Mouse (Mus musculus) olfactory bulb, adult 2 months (tissue): ENCODE measurements around the gene Mlxip. TPM values are rescaled to one million over a fixed set of nuclear protein-coding genes. Genes with fewer than 3 reads are reported as not detected.

ENCODE experiments used
- H3K27ac ChIP-seq: fragments of 200-500 bp; 2 replicates; pipeline ENCODE4 v1.5.1; 2012; ENCODE audit warnings: low read depth, low read length; ENCODE audit not compliant: insufficient read depth
- H3K4me1 ChIP-seq: fragments of 200-500 bp; 2 replicates; pipeline ENCODE4 v1.6.1; 2012; ENCODE audit warnings: low read length; ENCODE audit not compliant: control insufficient read depth, insufficient read depth
- H3K4me3 ChIP-seq: fragments of 200-500 bp; 2 replicates; pipeline ENCODE4 v1.5.1; 2012; ENCODE audit warnings: mild to moderate bottlenecking, low read depth, low read length, moderate library complexity; ENCODE audit not compliant: insufficient read depth
- CTCF ChIP-seq: fragments of 200-500 bp; IDR thresholded peaks from 2 replicates; pipeline ENCODE4 v1.5.1; 2012; ENCODE audit warnings: low read depth, mild to moderate bottlenecking, low read length, moderate library complexity; ENCODE audit not compliant: insufficient read depth
- POLR2A ChIP-seq: fragments of 200-500 bp; IDR thresholded peaks from 2 replicates; pipeline ENCODE4 v1.6.1; 2012; ENCODE audit warnings: mild to moderate bottlenecking, low read depth, low read length, moderate library complexity; ENCODE audit not compliant: insufficient read depth
- WGBS: fragments of 180-500 bp; shearing (Covaris S2); methylation state at CpG from one replicate; pipeline ENCODE4 v1.1.7; 2018; 5-methylcytosine and 5-hydroxymethylcytosine counted together
- polyA plus RNA-seq: library from polyadenylated mRNA; stranded (reverse); fragments of >200 nt; gene quantifications from 2 replicates; pipeline ENCODE4 v1.2.4, GENCODE M21; 2012; ENCODE audit warnings: low replicate concordance; ENCODE audit not compliant: missing spikeins, insufficient read depth, insufficient read length

Mlxip gene
- polyA plus RNA-seq, 1 experiment: not detected

DNA sequence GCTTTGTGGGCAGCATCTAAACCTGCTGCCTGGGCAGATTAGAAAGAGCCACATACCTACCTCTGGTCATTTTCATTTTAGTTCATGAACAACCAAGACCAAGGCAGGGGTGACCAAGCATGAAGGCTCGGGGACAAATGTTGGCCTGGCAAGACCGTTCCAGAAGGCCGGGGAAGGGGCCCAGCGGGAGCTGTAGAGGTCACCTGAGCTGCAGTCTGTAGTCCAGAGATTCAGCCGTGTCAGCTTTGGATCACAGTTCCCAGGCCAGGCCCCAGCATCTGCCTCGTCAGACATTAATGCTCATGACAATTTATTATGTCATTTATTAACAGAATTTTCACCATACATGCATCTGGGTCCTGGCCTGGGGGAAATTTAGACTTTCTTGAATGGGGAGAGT, 35.2 kb upstream of the Mlxip start:
- Histone ChIP-seq H3K27ac (no peak overlapping the region), H3K4me3 (no peak overlapping the region), H3K4me1 (peaks cover 7% of the 10 kb centered on the region)
- TF ChIP-seq CTCF: no peak
- TF ChIP-seq POLR2A: no peak
- 88% methylated on average over 6 of the region's 6 CpGs for WGBS

DNA sequence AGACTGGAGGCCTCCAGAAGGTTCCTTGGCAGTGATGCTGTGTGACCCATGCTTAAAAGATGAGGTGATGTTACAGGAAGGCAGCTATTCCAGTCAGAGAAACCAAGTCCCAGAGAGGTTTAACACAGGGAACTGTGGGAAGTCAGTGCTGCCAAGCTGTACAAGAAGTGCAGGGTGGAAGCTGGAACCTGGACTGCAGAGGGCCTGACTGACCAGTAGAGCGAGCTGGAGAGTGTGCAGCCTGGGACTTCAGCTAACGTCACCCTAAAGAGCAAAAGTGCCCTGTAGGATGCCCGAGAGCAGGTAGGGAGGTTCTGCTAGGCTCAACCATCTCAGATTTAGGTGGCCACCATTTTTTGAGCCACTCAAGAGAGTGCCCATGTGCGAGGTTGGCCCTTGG, 31.7 kb upstream of the Mlxip start:
- 86% methylated on average over 4 of the region's 4 CpGs for WGBS
- no peak for TF ChIP-seq POLR2A
- TF ChIP-seq CTCF: no peak
- no peak overlapping the region for H3K27ac ChIP-seq
- no peak overlapping the region for H3K4me3 ChIP-seq
- peaks cover 11% of the 10 kb centered on the region for H3K4me1 ChIP-seq

DNA sequence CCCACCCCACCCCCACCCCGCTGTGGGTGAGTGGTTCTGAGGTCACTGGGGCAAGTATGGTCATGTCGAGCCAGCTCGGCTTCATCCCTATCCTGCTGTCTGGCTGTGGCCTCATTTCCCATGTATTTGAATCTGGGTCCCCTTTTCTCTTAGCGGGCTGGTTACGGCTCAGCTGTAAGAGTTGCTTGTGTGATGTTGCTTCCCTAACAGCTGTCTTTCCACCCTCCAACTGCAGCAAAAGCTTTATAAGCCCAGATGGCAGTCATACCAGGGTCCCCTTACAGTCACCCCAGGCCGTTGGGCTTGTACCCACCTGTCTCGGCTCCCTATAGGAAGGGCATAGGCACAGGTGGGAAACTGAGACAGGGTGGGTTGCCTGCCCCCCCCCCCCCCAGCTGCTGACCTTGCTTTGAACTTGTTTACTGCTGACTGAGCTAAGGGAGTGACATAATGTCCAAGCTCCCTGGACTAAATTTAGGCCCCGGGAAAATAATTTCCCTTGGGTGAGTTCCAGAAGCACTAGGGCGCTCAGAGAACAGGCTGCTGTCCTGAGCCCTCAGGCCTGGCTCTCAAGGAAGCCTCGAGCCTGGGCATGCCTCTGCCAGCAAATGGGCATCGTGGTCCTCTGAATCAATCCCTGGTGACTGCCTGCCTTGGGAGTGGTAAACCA, 30.2 kb upstream of the Mlxip start:
- no peak for TF ChIP-seq POLR2A
- Histone ChIP-seq H3K4me3 (no peak overlapping the region), H3K4me1 (peaks cover 11% of the 10 kb centered on the region), H3K27ac (peak overlapping the region; percentile 40)
- 60% methylated on average over 11 of the region's 11 CpGs for WGBS

DNA sequence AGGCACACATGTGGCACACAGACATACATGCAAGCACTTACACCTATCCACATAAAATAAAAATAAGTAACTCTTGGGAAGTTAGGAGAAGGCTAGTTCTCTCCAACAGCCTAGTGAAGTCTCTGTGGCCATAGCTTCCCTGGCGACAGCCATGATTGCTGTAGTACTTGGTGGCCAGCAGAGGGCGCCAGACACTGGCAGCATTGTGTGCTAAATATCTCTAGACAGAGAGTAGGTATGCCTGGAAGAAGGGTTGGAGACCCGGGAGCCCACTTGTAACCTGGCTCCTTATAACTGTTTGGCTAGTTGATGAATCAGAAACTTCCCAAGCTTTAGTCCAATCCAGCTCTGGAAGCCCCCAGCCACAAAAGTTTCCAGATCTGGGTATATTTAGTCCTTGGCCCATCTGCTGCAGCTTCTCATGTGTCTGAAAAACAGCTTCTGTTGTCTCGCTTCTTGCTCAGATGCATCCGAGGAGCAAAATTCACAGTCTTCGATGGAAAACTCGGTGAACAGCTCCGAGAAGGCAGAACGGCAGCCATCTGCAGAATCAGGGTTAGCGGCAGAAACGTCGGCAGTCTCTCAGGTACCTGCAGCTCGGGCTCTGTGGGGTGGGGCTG, 25.6 kb upstream of the Mlxip start:
- Histone ChIP-seq H3K4me1 (peaks cover 7% of the 10 kb centered on the region), H3K4me3 (no peak overlapping the region), H3K27ac (no peak overlapping the region)
- TF ChIP-seq CTCF: no peak
- TF ChIP-seq POLR2A: no peak
- WGBS: 74% methylated on average over 13 of the region's 13 CpGs

DNA sequence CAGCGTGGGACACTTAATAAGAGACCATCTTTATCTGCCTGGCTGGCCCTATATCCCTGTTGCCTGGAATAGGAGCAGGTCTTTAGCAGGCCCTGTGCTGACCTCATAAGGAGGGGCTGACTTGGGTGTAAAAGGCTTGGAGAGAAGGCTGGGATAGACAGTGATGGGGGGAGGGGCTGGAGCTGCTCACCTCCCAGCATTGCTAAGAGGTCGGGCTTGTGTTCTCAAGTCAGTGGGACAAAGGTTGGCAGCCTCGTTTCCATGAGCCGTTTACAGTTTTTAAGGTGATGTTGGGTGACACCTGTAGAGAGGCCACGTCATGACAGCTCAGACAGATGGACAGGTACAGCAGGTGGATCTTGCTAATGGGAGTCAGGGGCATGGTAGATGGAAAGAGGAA, 24.5 kb upstream of the Mlxip start:
- no peaks in the 10 kb centered on the region for H3K4me1 ChIP-seq
- TF ChIP-seq POLR2A: no peak
- no peak for TF ChIP-seq CTCF
- no peak overlapping the region for H3K27ac ChIP-seq
- H3K4me3 ChIP-seq: no peak overlapping the region
- WGBS: 87% methylated on average over 5 of the region's 5 CpGs

DNA sequence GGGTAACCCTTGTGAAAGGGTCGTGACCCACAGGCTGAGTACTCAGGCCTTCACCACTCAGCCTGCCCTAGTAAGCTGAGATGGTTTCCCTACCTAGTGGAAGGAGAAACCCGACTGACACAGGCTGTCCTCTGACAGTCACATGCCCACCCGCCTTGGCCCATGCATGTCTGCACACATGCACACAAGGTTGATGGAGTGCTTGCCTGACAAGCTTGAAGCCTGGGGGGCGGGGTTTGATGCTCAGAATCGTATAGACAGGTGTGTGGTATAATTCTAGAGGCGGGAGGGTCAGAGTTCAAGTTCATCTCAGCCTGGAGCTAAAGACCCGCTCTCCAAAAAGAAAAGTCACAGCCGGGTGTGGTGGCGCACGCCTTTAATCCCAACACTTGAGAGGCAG, 19.3 kb upstream of the Mlxip start:
- TF ChIP-seq CTCF: no peak
- no peak for TF ChIP-seq POLR2A
- 93% methylated on average over 10 of the region's 10 CpGs for WGBS
- Histone ChIP-seq H3K4me1 (peaks cover 8% of the 10 kb centered on the region), H3K4me3 (no peak overlapping the region), H3K27ac (no peak overlapping the region)

DNA sequence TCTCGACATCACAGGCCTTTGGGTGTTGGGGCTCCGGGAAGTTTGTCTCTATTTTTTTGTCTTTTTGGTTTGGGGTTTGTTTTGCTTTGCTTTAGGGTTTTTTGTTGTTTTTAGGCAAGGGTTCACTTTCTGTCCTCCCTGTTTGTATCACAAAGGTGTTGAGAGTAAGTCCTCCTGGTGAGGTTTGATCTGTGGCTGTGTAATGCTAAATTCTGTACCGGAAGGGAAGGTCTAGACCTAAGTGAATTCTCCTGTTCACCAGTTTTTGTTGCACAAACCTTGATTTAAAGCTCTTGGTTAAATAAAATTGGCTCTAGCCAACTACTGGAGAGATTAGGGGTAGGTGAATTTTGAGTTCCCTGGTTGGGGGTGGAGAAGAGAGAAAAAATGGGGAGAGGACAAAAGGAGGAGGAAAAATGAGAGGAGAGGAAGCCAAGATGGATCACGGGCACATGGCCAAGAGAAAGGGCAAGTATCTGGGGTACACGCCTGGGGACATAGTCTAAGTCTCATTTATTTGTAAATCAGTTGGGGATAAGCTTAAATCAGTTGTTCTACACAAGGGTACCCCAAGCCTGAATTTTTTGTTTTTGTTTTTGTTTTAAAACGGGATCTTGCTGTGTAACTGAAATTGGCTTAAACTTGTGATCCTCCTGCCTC, 18.7 kb upstream of the Mlxip start:
- H3K4me3 ChIP-seq: no peak overlapping the region
- peaks cover 8% of the 10 kb centered on the region for H3K4me1 ChIP-seq
- TF ChIP-seq CTCF (no peak), POLR2A (no peak)
- no peak overlapping the region for H3K27ac ChIP-seq
- 82% methylated on average over 6 of the region's 6 CpGs for WGBS

DNA sequence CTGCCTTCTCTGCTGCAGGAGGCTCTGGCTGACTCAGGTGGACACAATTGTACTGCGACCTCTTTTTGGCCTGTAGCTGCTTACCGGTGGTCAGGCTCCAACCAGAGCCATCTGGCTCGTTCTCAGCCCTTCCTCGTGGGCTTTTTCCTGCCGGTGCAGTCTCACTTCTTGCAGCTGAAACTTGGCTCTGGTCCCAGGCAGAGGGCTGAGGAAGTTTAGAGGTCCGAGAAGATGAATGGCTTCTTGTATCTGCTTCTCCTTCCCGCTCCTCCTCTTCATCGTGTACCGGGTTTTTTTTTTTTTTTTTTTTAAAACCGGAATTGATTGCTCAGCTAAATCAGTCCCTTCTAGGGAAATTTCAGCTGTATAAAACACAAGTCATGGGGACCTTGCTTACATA, 18.0 kb upstream of the Mlxip start:
- Histone ChIP-seq H3K27ac (no peak overlapping the region), H3K4me1 (peaks cover 8% of the 10 kb centered on the region), H3K4me3 (no peak overlapping the region)
- TF ChIP-seq CTCF (no peak), POLR2A (no peak)
- WGBS: 16% methylated on average over 10 of the region's 10 CpGs

DNA sequence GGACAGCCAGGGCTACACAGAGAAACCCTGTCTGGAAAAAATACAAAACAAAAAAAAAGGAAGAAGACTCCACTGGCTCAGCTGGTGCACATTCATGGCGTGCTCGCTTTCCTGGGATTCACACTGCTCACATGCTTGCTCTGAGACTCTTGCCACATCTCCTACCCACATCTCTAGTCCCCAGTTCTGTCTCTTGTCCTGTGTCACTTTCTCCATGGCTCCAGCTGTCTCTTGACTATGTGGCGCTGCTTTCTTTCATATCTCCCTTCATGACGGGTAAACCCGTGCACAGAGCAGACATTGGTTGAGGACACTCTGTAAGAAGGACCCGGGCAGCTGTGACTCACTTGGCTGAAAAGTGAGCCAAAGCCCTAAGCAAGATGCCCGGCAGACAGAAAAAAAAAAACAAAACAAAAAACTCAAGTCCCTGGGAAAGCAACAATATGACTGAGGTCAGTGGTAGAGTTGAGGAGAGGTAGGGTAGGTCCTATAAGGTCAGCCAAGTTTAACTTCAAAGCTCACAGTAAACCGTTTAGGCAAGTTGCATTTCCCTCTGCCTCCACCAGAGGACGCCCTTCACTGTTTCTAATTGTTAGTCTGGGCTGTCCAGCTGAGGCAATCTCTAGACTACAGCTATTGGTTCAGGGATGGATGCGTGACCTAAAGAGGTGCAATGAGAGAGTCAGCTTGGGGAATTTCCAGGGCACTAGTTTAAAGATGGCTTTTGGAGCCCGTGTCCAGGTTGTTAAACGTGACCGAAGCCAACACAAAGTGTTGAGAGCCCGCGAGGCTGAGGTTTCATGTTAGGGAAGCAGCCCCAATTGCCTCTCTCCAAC, 17.3 kb upstream of the Mlxip start:
- TF ChIP-seq POLR2A (no peak), CTCF (0 out of 2 replicates have a peak, but pooled peaks have one; percentile 40)
- peaks cover 8% of the 10 kb centered on the region for H3K4me1 ChIP-seq
- H3K27ac ChIP-seq: no peak overlapping the region
- H3K4me3 ChIP-seq: no peak overlapping the region
- WGBS: 54% methylated on average over 15 of the region's 15 CpGs
